Mouse (Mus musculus) brain, embryonic 18.5 days (tissue): ENCODE results near the gene 4933407L21Rik.

Source experiments
- DNase-seq: peaks from one replicate; pipeline ENCODE4 v3.0.0-alpha.2; 2012; ENCODE audit warnings: low read depth, low spot score

The 4933407L21Rik gene

DNA sequence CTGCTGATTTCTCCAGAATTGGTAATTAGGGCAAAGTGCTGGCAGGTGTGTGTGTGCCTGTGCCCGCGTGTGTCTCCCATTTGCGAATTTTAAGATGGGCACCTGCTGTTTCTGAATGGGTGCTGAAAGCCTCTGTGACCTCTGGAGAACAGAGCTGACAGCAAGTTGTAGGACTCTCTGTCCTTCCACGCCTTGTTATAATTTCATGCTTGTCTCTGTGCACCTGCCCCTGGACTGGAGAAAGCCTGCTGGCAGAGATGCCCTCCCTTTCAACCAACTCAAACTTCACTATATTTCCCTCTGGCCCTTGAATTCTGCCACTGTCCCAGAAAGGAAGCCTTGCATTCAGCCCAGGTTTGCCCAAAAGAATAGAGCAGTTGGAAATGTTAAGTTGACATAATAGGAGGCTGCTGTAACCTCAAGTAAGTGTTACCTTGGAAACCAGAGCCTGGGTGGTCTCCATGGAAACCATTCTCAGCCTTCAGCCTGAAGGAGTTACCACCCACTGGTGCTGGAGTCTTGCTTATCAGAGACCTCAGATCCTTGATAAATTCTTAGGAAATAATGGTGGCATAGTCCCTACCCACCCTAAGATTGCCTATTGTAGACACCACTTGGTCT is 11.3 kb upstream of the 4933407L21Rik start:
- peak; percentile 86 for DNase-seq

- no peak for DNase-seq
These were observed 8.7 kb upstream of the 4933407L21Rik start for GRCm38 (mm10) chr1:85919621-85920020.

DNA sequence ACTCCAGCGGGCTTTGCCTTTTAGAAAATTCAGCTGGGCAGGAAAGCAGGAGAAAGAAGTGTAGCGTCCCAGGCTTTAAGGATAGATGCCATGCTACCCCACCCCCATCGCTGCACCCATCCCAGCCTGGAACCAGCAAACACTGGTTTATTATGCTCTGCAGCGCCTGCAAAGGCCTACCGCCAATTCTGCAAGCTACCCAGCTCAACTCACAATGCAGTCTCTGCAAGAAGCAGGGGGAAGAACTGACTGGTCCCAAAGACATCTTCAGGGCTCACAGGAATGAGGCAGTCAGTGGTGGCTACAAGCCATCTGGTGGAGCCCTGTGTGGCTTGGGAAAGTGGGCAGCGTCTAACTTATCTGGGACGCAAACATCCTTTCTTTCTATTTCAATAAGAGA is 6.6 kb upstream of the 4933407L21Rik start:
- DNase-seq: no peak

- DNase-seq: no peak
These were observed 6.0 kb upstream of the 4933407L21Rik start for GRCm38 (mm10) chr1:85922127-85922864.

GRCm38 (mm10) chr1:85922865-85923211 is 5.4 kb upstream of the 4933407L21Rik start:
- DNase-seq: no peak

GRCm38 (mm10) chr1:85925183-85925582 is 3.1 kb upstream of the 4933407L21Rik start:
- no peak for DNase-seq

- DNase-seq: no peak
These were observed 394 bp downstream of the 4933407L21Rik start for GRCm38 (mm10) chr1:85928688-85929065.

- DNase-seq: no peak
These were observed 1.1 kb downstream of the 4933407L21Rik start for GRCm38 (mm10) chr1:85929406-85929805.

- no peak for DNase-seq
These were observed 2.9 kb downstream of the 4933407L21Rik start for GRCm38 (mm10) chr1:85931170-85931569.

GRCm38 (mm10) chr1:85933226-85933625 is 4.9 kb downstream of the 4933407L21Rik start:
- no peak for DNase-seq

GRCm38 (mm10) chr1:85933631-85934465 is 5.6 kb downstream of the 4933407L21Rik start:
- no peak for DNase-seq

DNA sequence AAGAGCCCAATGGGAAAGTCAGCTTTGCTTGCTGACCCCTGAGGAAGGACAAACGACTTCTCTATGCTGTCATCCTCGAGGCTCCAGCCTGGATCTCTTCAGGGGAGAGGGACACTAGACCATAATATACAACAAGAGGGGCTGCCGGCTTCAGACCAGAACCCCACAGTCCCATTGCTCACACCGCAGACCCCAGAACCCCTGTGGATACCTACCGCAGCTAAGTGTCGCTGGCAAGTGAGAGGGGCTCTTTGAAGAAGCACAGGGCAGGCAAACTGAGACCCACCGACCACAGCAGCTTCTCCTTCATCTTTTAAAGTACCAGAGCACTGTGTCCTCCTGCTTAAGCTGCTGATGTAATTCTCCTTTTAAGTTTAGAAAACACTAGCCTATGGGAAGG is 6.3 kb downstream of the 4933407L21Rik start:
- DNase-seq: no peak

GRCm38 (mm10) chr1:85935148-85935852 is 7.0 kb downstream of the 4933407L21Rik start:
- no peak for DNase-seq

DNA sequence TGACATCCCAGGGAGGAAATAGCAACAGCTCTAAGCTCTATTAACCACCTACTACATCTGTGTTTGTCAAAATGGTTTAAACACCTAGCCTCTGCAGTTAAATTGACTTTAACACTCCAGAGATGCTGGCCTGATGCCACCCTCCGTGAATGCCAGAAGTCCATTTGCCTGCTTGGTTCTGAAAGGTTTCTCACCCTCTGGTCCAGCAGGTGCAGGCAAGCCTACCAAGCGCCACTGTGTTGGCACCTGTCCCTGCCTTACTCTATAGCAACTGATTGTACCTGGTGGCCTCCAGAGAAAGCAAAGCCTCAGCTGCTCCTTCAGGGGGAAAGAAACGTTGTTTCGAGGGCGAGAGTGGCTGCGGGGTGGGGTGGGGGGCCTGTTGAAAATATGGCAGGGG is 8.0 kb downstream of the 4933407L21Rik start:
- no peak for DNase-seq

DNA sequence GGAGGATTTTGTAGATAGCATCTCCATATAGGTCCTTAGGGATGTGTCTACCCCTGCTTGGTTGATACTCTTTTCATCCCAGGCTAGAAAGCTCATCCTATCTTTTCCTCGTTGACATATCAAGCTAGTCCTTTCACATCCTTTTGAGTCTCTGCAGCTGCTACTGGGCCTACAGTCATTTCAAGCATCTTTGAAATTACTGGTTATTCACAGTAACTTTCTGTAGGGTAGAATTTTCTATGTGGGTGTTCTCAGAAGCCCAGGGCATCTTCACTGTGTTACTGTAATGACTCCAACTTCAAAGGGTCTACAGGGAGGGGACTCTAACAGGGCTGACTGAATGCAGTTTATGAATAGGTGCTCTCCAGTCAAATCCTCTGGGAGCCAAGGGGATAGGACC is 9.0 kb downstream of the 4933407L21Rik start:
- no peak for DNase-seq

- DNase-seq: no peak
These were observed 14.0 kb downstream of the 4933407L21Rik start for GRCm38 (mm10) chr1:85942318-85942717.

- DNase-seq: no peak
These were observed 20.9 kb downstream of the 4933407L21Rik start for GRCm38 (mm10) chr1:85949085-85949684.

- no peak for DNase-seq
These were observed 26.9 kb downstream of the 4933407L21Rik start for GRCm38 (mm10) chr1:85955150-85955549.

DNA sequence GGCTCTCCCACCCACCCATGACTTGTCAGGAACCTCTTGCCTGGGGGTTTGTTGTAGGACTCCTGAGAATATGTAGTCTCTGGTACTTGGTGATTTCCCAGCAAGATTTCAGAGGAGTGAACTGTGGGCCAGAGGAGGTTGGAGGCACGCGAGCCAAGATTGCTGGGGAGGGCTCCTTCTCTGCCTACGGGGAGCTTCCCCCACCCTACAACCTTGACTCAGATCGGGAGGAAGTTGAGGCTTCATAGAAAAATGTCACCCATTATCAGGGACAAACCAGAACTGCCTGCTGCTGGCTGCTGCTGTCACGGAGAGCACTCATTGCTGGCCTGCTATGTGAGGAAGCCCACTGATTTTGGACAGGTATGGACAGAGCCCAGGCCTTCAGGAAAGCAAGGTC is 29.0 kb downstream of the 4933407L21Rik start:
- no peak for DNase-seq

- no peak for DNase-seq
These were observed 29.8 kb downstream of the 4933407L21Rik start for GRCm38 (mm10) chr1:85957942-85958619.
